Mouse (Mus musculus): ENCODE results near the gene Psip1. TPM values are rescaled to one million over a fixed set of nuclear protein-coding genes. Genes with fewer than 3 reads are reported as not detected.

The Psip1 gene
- polyA plus RNA-seq (2015; fragmentation: Illumina TruSeq; extraction: RNeasy Lipid Tissue Mini Kit (QIAGEN cat#74804); ENCODE audit: low read depth, low replicate concordance) = 241 TPM

GRCm38 (mm10) chr4:83486117-83486901, at the start of gene Psip1:
Gene Psip1 (minus strand): TSS chr4:83486459.

GRCm38 (mm10) chr4:83524843-83525689, 38.8 kb upstream of the Psip1 start, which contains the start of gene Ccdc171:
Gene Ccdc171 (plus strand): TSS chr4:83525545.

GRCm38 (mm10) chr4:83417160-83417819, 69.0 kb downstream of the Psip1 start, which contains the start of gene Snapc3:
Gene Snapc3 (plus strand): TSS chr4:83417724.

Other genes starting within 250 kb of the Psip1 start
- 38.8 TPM for gene Ttc39b, start 162.2 kb downstream of the Psip1 start, polyA plus RNA-seq (2015; fragmentation: Illumina TruSeq; extraction: RNeasy Lipid Tissue Mini Kit (QIAGEN cat#74804); ENCODE audit: low read depth, low replicate concordance)
- gene Snapc3, start 68.7 kb downstream of the Psip1 start, polyA plus RNA-seq (2015; fragmentation: Illumina TruSeq; extraction: RNeasy Lipid Tissue Mini Kit (QIAGEN cat#74804); ENCODE audit: low read depth, low replicate concordance) = 32.1 TPM
- gene Ccdc171, start 39.1 kb upstream of the Psip1 start, polyA plus RNA-seq (2015; fragmentation: Illumina TruSeq; extraction: RNeasy Lipid Tissue Mini Kit (QIAGEN cat#74804); ENCODE audit: low read depth, low replicate concordance) = 1.8 TPM

Measured in brain, adult 10 weeks (tissue).